Mouse (Mus musculus) kidney, postnatal 4 days (tissue): ENCODE measurements around the gene Crtc3.

Experiments
- DNase-seq, 2 experiments: peaks; one replicate each; pipeline ENCODE4 v3.0.0; 2021; ENCODE audit warnings: mixed read lengths in 2 of 2

Gene Crtc3

DNA sequence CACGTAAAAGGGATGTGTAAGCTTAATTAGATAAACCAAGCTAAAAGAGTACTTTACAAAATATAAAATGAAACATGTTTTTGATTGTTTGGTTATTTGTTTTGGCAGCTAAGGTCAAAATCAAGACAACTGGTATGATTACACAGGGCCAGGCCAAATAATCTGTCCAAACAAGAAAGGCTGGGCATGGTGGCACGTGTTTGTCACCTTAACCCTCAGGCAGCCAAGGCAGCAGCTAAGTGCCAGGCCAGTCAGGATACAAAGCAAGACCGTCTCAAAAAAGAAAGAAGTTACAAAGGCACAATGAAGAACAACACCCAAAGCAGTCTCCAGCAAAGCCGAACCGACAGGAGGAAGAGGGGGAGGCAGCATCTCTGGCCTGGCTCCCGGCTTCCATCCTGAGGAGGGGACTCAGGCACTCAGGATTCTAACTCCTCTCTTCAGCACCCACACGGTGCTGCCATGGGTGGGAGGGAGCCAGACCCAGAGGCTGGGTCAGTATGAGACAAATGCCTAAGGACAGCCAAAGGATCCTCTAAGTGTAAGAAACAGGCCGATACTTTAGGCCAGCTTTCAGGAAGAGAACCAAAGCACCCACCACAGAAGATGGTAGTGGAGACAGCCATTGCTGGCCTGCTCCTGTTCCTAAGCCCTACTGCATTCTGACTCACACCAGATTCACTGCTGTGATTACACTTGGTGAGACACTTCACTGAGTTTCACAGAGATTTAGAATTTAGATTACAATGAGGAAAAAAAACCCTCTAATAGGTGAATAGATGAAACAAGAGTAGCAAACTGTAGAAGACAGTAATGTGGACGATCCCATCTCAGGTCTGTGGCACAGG, 51.5 kb downstream of the Crtc3 start:
- DNase-seq: peak in 1 of 2 experiments; percentile 38

DNA sequence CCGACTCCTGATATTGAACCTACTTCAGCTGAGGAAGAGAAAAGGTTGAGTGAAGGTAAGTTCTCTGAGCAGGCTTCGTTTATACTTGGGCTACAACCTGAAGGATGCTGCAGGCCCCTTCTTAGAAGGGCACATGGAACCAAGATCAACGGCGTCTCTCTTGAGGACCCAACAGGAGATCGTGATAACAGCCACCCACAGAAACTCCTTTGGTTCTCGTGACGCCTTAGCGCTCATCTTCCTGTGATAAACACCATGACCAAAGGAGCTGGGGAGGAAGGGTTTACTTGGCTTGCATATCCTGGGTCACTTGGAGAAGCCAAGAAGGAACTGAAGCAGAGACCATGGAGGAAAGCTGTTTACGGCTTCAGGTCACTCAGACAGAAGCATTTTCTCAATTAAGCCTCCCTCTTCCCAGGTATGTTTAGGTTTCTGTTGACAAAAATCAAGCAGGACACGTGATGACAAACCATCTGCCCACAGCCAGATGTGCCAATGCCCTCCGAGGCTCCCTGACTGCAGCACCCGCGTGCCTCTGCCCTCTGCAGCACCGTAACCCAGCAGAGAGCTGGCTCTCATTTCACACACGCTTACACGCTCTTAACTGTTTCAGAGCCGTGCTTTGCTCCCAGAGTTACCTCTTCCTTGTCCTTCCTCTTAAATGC, 52.3 kb downstream of the Crtc3 start:
- DNase-seq: peak in 1 of 2 experiments; percentile 33

DNA sequence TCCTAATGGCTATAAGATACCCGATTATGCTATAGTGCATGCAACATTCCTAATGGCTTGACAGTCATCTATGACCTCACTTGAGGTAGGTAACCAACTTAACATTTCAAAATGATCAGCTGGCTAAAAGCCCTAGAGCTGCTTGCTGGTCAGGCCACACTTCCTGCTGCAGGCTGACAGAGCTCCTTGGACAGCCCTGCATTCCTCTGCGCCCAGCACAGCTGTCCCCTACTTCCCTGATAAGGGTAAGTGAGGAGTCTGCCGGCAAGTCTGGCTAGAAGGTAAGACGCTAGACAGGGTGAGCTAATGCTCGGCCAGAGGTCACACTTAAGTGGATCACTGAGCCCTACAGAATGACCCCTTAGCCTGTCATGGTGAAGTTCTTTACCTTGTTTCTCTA, 52.8 kb downstream of the Crtc3 start:
- DNase-seq: peak in 1 of 2 experiments; percentile 53

DNA sequence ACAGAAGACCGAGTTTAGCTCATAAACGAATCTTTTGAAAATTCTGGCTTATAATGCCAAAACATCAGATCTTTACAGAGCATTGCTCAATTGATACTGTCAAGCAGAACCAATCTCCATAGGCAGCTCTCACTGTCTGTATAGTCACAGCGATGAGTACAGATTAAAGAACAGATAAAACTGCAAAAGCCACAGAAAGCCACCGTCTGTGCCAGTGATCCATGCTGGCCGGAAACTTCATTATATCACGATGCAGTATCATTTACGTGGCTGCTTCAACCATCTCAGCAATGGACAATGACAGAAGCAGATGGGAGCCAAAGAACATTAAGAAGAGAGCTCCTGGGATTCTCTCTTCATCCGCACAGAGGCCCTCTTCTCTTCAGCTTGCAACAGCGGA, 53.9 kb downstream of the Crtc3 start:
- DNase-seq: no peak

DNA sequence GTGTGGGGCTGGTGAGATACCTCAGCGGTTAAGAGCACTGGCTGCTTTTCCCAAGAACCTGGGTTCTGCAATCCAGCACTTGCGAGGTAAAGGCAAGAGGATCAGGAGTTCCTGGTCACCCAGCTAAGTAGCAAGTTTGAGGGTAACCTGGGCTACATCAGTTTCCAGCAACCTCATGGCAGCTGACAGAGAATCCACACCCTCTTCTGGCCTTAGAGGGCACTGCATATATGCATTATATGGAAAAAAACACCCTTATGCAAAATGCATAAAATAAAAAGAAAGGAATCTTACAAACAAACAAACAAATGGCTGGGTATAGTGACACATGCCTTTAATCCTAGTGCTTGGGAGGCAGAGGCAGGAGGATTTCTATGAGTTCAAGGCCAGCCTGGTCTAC, 55.0 kb downstream of the Crtc3 start:
- DNase-seq: no peak

DNA sequence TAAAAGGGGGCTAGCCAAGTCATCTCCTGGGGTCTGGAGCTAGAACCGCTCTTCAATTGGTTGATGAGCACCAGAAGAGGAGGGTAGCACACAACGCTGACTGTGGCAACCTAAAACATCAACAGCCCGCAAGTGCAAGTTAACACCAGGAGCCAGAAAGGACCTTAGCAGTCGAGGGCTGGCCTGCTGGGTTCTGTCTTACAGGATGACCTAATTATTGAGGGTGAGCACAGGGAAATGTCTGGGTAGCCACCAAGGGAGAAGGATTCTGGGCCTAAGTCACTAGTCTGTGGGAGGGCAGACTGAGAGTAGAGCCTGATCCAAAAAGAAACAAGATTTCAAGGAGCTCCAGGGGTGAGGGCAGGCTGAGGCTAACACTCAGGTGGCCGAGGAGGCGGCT, 56.7 kb downstream of the Crtc3 start:
- DNase-seq: no peak

DNA sequence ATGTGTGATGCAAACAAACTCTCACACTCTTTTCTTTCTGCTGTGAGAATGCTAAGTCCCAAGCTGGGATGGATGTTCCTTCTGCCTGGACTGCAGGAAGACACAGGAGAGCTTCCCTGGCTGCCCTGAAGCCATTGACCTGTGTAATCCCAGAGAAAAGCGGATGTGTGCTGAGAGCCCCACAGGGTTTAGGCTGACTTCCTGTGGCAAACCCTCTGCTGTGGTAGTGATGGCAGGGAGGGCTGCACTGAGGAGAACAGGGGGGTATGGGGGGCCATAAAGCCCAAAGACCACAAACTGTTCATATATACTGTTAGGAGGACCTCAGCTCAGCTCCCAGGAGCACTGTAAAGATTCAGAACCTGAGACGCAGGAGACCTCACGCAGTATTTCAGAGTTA, 57.3 kb downstream of the Crtc3 start:
- DNase-seq: no peak

DNA sequence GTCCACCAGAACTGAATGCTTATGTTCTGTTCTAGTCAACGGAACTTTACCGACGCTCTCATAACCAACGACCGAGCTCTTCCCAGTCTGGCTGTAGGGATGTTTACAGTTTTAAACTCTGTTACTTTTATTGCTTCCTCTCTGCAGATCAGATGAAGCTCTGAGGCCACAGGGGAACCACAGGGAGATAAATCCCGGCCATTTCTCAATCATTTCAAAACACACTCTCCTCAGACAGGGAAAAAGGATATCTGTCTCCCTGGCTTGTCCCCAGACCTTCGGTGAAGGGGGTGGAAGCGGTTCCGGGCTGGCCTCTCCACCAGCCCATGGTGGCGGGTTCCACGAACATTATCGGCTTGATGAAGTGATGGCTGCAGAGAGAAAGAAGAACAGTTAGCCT, 59.3 kb downstream of the Crtc3 start:
- DNase-seq: no peak

DNA sequence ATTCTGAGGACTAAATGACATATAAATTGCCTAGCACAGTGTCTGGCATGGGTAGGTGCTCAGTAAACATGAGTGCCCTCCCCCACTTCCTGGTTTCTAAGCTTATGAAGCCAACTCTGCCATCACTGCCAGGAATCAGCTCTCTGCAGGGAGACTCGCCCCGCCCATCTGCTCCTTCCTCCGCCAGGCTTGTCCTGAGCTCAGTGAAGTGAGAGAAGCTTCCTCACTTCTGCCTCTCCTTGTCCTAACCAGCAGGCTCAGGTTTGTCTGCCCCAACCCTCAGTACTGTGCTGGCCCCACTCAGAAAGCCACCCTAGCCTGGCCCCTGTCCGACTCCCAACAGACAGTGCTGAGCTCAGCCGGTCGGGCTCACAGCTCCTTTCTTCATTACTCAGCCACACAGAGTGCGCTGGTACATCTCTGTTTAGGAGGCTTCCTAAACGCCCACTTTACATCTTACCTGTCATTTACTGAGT, 59.9 kb downstream of the Crtc3 start:
- DNase-seq: peak; percentile 74 to 83

DNA sequence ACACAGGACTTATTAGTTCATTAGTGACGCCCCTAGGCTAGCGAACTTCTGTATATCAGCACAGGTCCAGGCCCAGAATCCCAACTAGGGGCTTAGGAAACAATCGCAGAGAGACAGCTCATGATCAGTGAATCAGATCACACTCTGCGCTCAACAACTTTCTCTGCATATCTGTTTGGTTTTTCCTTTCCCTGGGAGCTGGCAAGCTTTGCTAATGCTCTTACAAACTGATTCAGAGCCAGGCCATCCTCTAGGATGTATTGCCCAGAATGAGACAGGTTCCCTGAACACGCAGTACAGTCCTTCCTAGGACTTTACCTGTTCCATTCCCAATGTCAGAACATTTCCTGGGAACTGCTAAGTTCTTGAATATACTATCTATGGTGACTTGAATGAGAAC, 61.7 kb downstream of the Crtc3 start:
- DNase-seq: no peak

DNA sequence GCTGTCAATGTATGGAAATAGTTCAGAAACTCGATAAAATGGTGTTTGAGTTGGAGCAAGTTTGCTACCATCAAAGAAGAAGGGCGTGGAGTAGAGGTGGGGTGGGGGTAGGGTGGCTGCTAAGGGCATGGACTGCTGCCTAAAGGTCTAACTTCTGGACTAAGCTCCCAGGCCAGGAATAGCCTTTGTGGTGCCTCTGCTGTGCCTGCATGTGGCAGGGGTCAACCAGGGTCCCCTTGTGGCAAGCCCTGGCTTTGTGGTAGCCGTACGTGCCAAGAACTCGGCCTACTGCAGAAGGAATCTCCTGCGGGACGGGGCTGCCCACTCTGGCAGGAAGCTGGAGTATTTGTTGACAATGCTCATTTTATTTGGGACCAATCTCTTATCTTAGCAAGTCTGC, 62.8 kb downstream of the Crtc3 start:
- no peak for DNase-seq

DNA sequence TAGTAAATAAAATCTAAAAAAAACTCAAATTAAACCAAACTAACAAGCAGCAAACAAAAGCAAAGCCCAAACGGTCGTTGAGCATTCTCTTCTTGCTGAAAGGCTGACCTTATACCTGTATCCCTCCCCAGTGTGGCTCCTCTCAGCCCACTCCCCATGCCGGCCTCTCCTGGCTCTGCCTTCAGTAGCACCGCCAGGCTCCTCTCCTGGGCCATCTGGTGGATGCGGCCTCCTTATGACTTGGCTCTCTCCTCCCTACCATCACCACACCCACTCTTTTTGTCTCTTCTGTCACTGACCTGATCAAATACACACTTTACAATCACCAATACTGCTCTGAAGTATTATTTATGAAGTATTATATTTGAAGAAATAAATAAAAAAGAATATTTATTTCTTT, 65.4 kb downstream of the Crtc3 start:
- no peak for DNase-seq

DNA sequence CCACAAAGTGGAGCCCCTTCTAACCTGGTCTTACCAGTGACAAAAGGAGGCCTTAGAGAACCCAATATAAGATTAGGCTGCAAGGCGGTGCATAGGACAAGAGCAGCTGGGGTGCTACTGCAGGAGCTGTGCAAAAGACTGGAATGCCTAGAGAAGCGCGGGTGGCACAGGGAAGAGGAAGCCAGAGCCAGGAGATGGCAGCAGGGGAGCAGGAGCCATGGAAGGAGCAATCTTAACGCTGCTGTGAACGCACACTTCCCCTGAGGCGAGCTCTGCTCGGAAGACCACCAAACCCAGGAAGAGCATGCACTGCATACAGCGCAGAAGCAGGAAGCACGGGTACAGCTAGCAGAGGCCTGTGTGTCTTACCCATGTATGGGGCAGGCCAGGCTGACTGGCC, 72.6 kb downstream of the Crtc3 start:
- DNase-seq: no peak

DNA sequence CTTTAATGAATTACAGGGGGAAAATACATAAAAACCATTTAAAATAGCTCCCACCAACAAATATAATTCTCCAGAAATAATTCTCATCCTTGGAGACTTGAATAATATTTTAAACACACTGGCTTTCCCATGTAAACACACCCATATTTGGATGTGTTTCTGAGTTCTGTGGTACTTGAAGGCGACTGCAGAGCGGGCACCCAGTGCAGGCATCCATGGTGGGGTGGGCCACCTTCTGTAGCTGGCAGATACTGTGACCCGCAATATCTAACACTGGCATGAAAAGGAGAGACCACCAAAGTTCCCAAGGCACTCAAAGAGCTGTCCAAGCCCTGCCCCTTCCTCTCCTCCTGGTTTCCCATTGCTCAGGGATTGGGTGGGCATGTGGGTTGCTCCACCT, 74.6 kb downstream of the Crtc3 start:
- no peak for DNase-seq

DNA sequence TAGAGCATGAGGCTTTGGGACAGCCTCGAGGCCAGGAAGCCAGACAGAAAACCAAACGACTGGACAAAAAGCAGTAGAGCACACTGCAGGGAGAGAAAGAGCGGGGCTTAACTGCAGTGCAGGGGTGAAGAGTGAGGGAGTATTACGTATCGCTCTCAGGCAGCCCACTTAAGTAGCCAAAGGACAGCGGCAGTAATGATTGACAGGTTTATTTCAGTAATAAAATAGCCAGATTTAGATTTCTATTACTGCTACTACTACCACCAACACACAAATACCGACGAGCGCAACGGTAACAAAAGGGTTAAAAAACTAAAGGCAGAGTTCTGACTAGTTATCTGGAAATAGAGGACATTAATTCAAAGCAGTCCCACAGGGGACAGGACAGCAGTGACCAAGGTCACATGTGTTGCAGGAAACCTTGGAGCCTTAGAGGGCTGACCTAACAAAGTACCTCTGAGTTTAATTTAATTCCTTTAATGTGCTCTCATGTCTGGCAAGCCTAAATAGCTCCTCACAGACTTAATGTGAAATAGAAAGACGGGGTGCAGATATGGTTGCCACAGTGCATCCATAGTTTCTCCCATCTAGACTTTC, 76.4 kb downstream of the Crtc3 start:
- DNase-seq: peak in 1 of 2 experiments; percentile 44

DNA sequence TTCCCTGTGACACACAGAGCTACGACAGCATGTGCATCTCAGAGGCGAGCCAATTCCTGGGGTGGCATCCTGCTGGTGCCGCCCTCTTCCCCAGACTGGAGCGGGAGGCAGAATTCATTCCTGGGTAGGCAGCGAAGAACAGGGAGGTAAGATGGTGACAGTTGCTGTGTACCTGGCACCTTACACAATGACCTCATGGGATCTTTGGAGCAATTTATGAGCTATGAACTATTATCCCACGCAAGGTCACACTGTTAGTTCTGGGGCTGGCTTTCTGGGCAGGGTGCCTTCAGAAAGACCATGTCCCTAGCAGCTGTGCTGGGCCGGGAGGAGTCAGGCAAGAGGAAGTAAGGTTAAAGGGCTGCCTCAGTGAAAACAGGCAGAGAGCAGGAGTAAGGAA, 77.0 kb downstream of the Crtc3 start:
- peak in 1 of 2 experiments; percentile 62 for DNase-seq

DNA sequence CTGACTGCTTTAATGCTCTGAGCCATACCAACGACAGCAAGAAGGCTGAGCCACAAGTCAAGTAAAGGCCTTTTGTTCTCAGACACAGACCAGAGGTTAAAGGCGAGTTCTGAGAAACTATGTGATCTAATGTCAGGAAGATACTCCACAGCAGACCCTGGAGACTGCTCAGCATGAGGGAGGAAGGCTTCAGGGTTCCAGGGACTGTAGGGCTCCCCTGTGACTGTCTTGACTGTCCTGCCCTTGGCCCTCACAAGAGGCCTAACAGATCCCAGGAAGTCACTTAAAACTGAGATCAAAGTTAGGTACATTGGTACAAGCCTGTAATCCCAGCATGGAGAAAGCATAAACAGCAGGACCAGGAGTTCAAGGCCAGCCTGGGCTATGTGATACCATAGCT, 81.2 kb downstream of the Crtc3 start:
- no peak for DNase-seq

DNA sequence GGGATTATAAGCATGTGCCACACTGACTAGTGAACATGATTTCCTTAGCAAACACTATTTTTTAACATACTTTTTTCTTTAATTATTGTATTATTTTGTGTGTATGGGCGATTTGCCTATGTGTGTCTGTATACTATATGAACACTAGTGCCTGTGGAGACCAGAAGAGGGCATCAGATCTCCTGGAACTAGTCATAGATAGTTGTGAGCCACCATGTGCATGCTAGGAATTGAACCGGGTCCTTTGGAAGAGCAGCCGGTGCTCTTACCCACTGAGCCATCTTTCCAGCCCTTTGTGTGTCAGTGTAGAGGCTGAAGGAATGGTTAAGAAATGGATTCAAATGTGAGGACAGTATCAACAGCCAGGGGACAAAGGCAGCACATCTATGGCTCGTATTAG, 82.2 kb downstream of the Crtc3 start:
- DNase-seq: no peak

DNA sequence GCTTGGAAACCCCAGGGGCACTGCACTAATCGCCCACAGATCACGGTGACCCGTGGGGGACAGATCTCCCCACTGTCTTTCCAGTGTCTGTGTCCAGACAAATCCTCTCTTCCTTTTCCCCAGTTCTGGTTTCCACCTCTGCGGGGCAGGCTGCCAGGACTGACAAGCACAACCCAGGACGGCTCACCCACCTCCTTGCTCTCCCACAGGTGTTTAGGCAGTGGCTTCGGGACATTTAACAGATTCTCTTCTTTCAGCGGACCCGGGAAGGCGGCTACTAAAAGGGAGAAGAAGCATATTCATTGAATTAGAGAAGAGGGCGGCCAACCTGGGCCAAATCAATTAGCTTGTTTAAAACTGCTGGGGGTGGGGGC, 83.1 kb downstream of the Crtc3 start:
- peak; percentile 27 to 32 for DNase-seq

DNA sequence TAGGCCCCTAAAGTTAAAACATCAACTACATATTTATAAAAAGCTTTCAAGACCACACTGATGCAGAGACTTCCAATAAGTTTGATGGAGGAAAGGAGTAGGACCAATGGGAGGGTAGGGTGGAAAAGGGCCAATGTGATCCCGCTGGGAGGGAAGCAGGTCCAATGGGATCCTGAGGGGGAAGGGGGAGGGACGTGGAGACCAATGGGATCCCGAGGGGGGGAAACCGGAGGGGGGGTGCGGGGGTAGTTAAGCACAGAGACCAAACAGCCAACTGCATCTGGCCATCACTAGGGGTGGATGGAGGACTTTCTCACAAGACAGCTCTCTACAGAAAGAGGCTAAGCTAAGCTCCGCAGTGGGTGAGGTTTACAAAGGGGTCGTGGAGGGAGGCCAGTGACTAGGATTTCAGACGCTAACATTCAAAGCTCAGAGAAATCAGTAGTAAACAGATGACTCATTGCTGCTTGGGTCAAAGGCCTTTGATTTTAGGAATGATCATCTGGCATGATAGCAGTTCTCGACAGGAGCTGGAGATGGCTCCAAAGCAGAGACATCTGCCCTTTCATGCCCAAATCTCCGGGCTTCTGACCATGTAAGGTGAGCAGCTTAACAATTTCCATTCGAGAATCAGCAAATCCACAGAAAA, 83.6 kb downstream of the Crtc3 start:
- peak; percentile 30 to 49 for DNase-seq

DNA sequence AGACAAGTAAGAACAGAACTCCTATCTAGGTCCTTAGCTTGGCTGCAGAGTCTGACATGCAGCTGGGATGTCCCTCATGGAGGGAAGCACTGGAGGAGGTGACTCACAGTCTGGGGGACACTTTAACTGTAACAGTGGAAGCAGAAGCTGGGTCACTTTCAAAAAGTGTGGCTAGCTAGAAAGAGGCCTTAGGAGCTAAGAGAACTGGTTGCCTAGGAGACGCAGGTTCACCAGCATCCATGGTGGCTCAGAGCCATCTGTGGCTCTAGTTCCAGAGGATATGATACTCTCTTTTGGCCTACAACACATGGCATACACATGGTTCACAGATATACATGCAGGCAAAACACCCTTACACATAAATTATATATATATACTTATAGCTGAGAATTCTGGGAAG, 86.1 kb downstream of the Crtc3 start:
- DNase-seq: no peak

DNA sequence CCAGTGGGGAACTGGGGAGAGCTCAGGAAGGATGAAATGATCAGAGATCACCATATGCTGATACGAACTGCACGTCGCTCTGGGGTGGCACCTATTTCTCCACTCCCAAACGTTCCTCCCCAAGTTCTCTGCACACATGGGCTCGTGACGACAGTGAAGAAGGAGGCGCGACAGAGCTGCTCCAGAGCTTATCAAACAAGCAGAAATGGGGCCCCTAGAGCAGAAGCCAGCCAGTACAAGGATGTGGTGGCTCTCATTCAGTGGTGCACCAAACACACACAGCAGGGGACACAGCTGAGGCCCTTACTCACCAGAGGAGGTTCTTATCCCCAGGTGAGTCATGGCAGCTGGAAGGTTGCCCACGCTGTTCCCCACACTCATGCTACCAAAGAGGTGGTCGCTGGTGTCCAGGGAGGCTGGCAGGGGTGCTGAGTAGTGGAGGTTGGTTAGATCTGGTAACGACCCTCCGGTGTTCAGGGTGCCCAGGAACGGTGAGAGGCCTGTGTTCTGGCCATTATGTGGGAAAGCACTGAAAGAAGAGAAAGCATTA, 90.2 kb downstream of the Crtc3 start:
- DNase-seq: no peak

DNA sequence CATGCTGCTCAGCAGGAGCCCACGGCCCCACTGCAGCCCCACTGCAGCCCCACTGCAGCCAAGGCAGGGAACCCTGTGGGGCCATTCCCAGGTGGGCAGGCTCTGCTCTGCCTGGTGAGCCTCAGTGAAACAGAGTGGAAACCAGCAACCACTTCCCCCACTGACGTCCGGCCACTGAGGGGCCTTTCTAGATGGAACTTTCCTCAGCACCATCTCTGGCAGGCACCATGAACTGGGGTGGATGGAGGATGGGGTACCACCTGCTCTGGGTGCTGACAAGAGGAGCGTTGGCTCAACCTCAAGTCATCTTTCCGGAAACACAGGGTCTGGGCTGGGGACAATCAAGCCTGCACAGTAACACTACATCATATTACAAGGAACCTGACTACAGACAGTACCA, 90.8 kb downstream of the Crtc3 start:
- DNase-seq: no peak
